Mouse (Mus musculus): Measurements from ENCODE around the gene Sf3a1. TPM values are rescaled to one million over a fixed set of nuclear protein-coding genes. Genes with fewer than 3 reads are reported as not detected.

Sf3a1 gene
- 10.2 TPM for polyA plus RNA-seq (2014; fragmentation: Illumina TruSeq; extraction: RNeasy Lipid Tissue Mini Kit (QIAGEN cat#74804); ENCODE audit: low read depth, low replicate concordance)

GRCm38 (mm10) chr11:4159808-4160708 is at the start of gene Sf3a1, which contains the start of gene Ccdc157:
Gene Sf3a1 (plus strand): TSS chr11:4160350.
Gene Ccdc157 (minus strand): TSS chr11:4160293.

GRCm38 (mm10) chr11:4122742-4123579 is 37.2 kb upstream of the Sf3a1 start, which contains the start of gene Sec14l2:
Gene Sec14l2 (minus strand): TSS chr11:4123415.

GRCm38 (mm10) chr11:4134986-4135935 is 24.9 kb upstream of the Sf3a1 start, which contains the start of gene Rnf215:
Gene Rnf215 (plus strand): TSS chr11:4135202.

GRCm38 (mm10) chr11:4186486-4187317 is 26.6 kb downstream of the Sf3a1 start, which contains the start of gene Tbc1d10a:
Gene Tbc1d10a (plus strand): TSS chr11:4186789.

GRCm38 (mm10) chr11:4217914-4218629 is 57.9 kb downstream of the Sf3a1 start, which contains the start of gene Castor1:
Gene Castor1 (plus strand): TSS chr11:4218225.

Other genes starting within 250 kb of the Sf3a1 start
- gene Slc35e4, start 245.7 kb upstream of the Sf3a1 start, polyA plus RNA-seq (2014; fragmentation: Illumina TruSeq; extraction: RNeasy Lipid Tissue Mini Kit (QIAGEN cat#74804); ENCODE audit: low read depth, low replicate concordance) = not detected
- 37.8 TPM for gene Tcn2, start 228.2 kb upstream of the Sf3a1 start, polyA plus RNA-seq (2014; fragmentation: Illumina TruSeq; extraction: RNeasy Lipid Tissue Mini Kit (QIAGEN cat#74804); ENCODE audit: low read depth, low replicate concordance)
- 20.6 TPM for gene Pes1, start 196.4 kb upstream of the Sf3a1 start, polyA plus RNA-seq (2014; fragmentation: Illumina TruSeq; extraction: RNeasy Lipid Tissue Mini Kit (QIAGEN cat#74804); ENCODE audit: low read depth, low replicate concordance)
- gene 4930556J24Rik, start 183.6 kb upstream of the Sf3a1 start, polyA plus RNA-seq (2014; fragmentation: Illumina TruSeq; extraction: RNeasy Lipid Tissue Mini Kit (QIAGEN cat#74804); ENCODE audit: low read depth, low replicate concordance) = not detected
- 0.49 TPM for gene Gal3st1, start 176.7 kb upstream of the Sf3a1 start, polyA plus RNA-seq (2014; fragmentation: Illumina TruSeq; extraction: RNeasy Lipid Tissue Mini Kit (QIAGEN cat#74804); ENCODE audit: low read depth, low replicate concordance)
- gene Sec14l4, start 128.9 kb upstream of the Sf3a1 start, polyA plus RNA-seq (2014; fragmentation: Illumina TruSeq; extraction: RNeasy Lipid Tissue Mini Kit (QIAGEN cat#74804); ENCODE audit: low read depth, low replicate concordance) = not detected
- 30.7 TPM for gene Sec14l3, start 95.5 kb upstream of the Sf3a1 start, polyA plus RNA-seq (2014; fragmentation: Illumina TruSeq; extraction: RNeasy Lipid Tissue Mini Kit (QIAGEN cat#74804); ENCODE audit: low read depth, low replicate concordance)
- gene Mtfp1, start 64.9 kb upstream of the Sf3a1 start, polyA plus RNA-seq (2014; fragmentation: Illumina TruSeq; extraction: RNeasy Lipid Tissue Mini Kit (QIAGEN cat#74804); ENCODE audit: low read depth, low replicate concordance) = 12.0 TPM
- gene Sec14l2, start 36.9 kb upstream of the Sf3a1 start, polyA plus RNA-seq (2014; fragmentation: Illumina TruSeq; extraction: RNeasy Lipid Tissue Mini Kit (QIAGEN cat#74804); ENCODE audit: low read depth, low replicate concordance) = 0.85 TPM
- 2.9 TPM for gene Rnf215, start 25.1 kb upstream of the Sf3a1 start, polyA plus RNA-seq (2014; fragmentation: Illumina TruSeq; extraction: RNeasy Lipid Tissue Mini Kit (QIAGEN cat#74804); ENCODE audit: low read depth, low replicate concordance)
- 3.9 TPM for gene Ccdc157, start 57 bp upstream of the Sf3a1 start, polyA plus RNA-seq (2014; fragmentation: Illumina TruSeq; extraction: RNeasy Lipid Tissue Mini Kit (QIAGEN cat#74804); ENCODE audit: low read depth, low replicate concordance)
- not detected for gene Tbc1d10a, start 26.4 kb downstream of the Sf3a1 start, polyA plus RNA-seq (2014; fragmentation: Illumina TruSeq; extraction: RNeasy Lipid Tissue Mini Kit (QIAGEN cat#74804); ENCODE audit: low read depth, low replicate concordance)
- not detected for gene Castor1, start 57.9 kb downstream of the Sf3a1 start, polyA plus RNA-seq (2014; fragmentation: Illumina TruSeq; extraction: RNeasy Lipid Tissue Mini Kit (QIAGEN cat#74804); ENCODE audit: low read depth, low replicate concordance)
- not detected for gene Osm, start 76.1 kb downstream of the Sf3a1 start, polyA plus RNA-seq (2014; fragmentation: Illumina TruSeq; extraction: RNeasy Lipid Tissue Mini Kit (QIAGEN cat#74804); ENCODE audit: low read depth, low replicate concordance)
- gene Lif, start 97.2 kb downstream of the Sf3a1 start, polyA plus RNA-seq (2014; fragmentation: Illumina TruSeq; extraction: RNeasy Lipid Tissue Mini Kit (QIAGEN cat#74804); ENCODE audit: low read depth, low replicate concordance) = not detected